Mouse (Mus musculus) T-helper 2 cell (primary cell): ENCODE measurements at regions not wholly inside any gene's neighbourhood (a gene's known extent, or its start where the extent isn't known, plus 50 kb on each side); places are given as distances from the start of the nearest gene placed in this dataset.

Experiments used
- in situ Hi-C: fragments of 300-600 bp; cut with MboI, MseI; formaldehyde crosslinking; loops from one replicate; pipeline ENCODE4 v1.15.1; 2025; ENCODE audit warnings: high pct_unique_total_duplicates

GRCm38 (mm10) chr16:30118876-30119275, 54.7 kb downstream of the Hes1 start:
- in situ Hi-C loops, result no loop called here

DNA sequence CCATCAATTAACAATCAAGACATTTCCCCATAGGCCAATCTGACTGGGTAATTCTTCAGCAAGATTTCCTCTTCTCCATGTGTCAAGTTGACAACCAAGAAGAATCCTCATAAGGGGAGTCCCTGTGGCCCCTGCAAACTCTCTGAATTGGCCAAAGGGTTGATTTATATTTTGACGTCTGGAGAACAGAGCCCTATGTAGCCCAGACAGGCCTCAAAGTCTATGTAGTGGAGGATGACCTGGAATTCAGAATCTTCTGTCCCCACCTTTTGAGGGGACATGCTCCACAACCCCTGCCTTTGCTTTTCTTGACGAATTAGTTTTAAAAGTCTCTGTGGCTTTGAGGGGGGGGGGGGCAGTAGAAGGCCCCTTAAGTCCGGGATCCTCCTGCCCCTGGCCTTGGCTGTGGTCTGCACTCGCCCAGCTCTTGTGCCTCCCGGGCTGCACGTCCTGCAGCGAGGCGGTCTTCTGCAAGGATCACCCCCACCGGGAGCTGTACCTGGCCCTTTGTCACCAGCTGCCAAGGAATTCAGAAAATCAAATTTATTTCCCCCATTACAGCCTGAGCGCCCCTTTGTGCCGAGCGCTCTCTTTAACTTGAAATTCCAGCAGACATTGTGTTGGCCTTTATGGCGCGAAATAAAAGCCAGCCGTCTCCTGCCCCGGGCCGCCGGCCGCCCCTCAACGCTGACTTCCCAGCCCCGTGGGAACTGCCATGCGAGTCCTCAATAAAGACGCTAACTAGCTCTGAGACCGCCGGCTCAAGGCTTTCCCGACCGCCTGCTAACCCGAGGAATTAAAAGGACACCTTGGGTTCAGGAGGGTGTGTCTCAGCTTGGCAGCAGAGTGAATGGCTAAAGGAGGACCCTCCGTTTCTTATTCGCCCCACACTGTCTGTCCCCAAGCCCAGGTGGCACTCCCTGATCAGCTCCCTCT, 56.4 kb downstream of the Hes1 start:
- in situ Hi-C loops, result no loop called here

DNA sequence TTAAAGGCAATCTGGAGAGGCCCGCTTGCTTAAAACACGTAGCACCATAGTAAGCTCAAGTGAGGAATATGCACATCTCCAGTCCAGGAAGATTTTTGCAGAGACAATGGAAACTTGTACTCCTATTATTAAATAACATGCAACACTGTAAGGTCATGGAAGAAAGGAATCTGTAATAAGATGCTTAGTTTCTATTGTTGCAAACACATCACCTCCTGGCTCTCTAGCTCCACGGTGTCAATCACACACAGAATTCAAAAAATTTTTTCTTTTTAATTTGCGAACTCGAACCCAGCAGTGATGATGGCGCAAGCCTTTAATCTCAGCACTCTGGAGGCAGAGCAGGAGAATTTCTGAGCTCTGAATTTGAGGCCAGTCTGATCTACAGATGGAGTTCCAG, 57.4 kb downstream of the Hes1 start:
- in situ Hi-C loops, result no loop called here

DNA sequence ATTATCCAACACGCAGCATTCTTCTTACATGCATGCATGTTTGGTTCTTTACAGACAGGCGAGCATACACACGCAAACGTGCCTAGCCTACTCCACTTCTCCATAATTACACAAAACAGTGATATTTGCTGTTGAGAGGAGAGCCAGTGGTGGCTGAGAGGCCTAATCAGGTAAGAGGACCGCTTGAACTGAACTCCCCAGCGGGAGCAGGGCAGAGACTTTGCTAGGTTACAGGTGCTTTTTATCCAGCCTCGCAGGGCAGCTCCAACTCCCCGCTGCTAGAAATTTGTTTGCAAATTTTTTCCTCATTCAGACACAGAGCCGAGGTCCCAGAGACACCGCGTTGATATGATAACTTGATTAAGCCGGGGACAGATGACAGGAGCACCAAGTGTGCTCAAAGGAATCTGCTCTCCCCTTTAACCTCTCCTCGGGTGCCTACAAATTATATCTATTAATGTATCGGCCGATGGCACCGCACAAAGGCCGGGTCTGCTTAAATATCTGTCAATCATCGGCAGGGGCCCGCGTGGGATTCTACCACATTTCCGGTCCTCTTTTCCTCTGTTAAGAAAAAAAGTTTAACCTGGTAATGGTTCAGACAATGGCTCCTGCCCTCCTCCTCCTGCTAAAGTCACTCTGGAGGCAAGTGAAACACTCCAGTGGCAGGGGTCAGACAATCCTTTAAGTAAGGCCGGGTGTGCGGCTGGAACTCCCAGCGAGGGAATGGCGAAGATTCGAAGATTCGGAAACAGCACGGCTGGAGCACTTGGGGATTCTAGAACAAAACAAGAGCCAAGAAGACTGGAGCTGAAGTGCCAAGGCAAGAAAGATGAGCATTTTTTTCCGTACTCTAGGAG, 58.3 kb downstream of the Hes1 start:
- in situ Hi-C loops, result no loop called here

DNA sequence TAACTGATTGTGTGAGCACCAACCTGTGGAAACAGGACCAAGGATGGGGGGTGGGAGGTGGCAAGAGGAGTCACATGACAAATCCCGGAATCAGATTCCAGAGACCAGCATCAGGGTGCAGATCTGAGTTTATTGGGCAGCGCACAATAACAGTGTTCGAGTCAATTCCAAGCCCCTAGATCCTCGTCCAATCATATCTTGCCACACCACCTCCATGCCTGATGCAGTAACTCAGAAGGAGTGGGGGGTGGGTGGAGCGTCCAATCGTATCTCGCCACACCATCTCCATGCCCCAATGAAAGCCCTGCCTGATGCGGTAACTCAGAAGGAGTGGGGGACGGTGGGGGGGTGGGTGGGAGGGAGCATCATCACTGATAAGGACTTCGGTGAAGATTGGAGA, 62.8 kb downstream of the Hes1 start:
- in situ Hi-C loops, result no loop called here

DNA sequence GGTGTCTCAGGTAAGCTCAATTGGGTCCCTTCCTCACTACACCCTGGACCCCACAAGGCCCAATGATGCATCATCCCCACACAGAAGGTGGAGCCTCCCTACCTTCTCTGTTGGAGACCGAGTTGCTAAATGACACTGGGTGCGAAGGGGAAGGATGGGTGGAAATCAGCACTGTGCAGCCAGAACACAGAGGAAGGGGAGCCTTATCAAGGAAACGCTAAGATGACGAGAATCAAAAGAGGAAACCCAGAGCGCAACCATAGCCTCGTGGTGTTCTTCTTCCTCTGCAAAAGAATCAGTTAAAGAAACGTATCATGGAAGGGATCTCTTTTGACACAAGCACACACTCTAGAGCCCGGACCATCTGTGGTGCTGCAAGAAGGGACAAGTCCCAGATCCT, 64.6 kb downstream of the Hes1 start:
- in situ Hi-C loops, result no loop called here

GRCm38 (mm10) chr16:30129218-30130112, 65.3 kb downstream of the Hes1 start:
- in situ Hi-C loops, result no loop called here

- in situ Hi-C loops, result no loop called here
These were observed 65.9 kb downstream of the Hes1 start for GRCm38 (mm10) chr16:30130113-30130471.

DNA sequence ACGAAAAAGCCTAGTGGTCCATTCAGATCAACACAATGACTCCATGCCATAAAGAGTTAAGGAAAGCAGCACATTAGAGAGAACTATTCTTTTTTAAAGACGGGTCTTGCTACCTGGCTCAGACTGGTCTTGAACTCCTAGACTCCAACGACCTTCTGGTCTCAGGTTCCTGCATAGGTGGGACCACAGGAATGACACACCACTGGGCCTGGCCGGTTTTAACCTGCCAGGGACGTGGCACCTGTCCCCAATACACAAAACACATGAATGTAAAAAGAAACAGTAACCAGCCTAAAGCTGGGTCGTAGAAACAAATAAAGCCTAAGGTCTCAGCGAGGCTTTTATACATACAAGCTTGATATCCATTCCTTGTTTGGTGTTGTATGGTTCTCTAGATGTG, 67.9 kb downstream of the Hes1 start:
- in situ Hi-C loops, result no loop called here

GRCm38 (mm10) chr16:30134642-30135165, 70.5 kb downstream of the Hes1 start:
- in situ Hi-C loops, result no loop called here

GRCm38 (mm10) chr16:30136849-30137248, 72.7 kb downstream of the Hes1 start:
- in situ Hi-C loops, result no loop called here

- in situ Hi-C loops, result no loop called here
These were observed 73.6 kb downstream of the Hes1 start for GRCm38 (mm10) chr16:30137812-30138211.

DNA sequence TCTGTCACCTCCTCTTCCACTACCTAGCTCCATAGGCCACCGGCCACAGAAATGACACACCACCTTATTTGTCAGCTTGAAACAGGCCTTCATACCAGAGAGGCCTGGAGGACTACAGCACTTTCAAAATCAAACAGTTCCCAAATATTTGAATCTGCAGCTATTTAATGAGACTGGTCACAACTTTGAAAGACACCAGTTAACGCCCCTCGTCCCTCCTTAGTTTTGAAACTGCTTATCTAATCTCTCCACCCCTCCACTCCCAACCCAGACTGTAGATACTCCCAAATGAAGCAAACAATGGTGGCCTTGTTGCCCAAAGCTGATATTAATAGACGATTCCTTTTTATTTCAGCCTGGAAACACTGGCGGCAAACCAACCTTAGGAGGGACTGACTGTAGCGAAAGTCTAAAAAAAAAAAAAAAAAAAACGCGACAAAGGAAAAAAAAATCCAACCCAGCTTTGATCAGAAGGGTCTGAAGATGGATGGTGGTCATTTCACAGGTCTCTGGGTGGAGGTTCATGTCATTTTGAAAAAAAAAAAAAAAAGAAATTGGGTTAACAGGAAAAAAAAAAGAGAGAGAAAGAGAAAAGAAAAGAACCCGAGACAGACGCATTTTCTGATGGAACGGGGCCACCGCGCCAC, 80.8 kb downstream of the Hes1 start:
- in situ Hi-C loops, result no loop called here

DNA sequence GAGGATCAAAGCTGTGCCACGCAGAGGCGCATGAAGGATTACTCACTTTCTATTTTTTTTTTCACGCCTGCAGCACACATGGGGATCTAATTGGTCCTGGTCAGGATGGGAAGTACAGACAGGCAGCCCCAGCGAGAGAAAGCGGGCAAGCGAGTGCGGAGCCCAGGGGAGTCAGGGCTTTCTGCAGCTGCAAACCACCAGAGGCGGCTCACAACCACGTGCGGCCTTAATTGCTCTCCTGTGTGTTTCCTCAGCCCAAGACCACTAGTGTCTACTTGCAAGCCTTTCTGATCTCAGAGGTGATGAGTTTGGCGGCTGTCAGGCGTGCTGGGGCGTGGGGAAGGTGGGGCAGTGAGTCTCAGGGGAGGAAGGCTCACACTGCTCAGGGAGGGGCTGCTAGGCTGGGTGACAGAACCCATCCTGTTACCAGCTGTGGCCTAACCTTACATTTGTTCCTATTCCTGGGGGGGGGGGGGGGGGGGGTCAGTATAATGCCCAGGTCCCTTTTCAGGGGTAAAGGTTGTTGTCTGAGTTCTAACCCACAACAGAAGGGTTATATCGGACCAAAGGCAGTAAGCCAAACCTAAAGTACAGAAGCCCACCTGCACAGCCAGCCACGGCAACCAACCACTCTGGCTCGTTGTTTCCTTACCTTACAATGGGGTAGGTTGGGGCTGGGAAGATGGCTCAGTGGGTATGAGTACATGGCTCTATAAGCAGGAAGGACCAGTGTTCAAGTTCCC, 81.5 kb downstream of the Hes1 start:
- in situ Hi-C loops, result no loop called here

DNA sequence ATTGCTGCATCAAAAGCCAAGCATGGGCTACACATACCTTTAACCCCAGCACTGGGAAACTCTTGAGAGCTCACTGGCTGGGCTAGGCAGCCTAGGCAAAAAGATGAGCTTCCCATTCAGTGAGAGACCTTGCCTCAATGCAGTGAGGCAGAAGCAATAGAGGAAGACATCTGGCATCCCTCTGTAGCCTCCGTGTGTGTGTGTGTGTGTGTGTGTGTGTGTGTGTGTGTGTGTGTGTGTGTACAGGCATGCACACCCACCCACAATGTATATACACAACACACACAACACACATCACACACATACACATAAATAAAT, 82.0 kb downstream of the Hes1 start:
- in situ Hi-C loops, result no loop called here

- in situ Hi-C loops, result no loop called here
These were observed 83.1 kb downstream of the Hes1 start for GRCm38 (mm10) chr16:30147296-30147695.

DNA sequence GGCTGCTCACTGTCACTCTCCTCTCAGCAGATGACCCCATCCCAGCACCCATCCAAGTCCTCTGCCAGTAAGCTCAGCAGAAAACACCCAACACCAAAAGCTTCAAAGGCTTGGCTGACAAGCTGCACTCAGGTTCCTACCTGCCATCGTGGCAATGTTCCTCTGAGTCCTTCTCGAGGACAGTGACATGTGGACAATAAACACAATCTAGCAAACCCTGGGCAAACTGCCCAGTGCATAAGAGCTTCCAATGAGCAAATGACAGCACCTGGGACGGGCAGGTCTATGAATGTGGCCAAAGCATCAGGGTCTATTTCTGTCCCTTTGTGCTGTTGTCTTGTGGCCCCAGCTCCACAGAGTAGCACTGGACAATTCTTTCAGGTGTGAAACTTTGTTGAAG, 86.9 kb downstream of the Hes1 start:
- in situ Hi-C loops, result no loop called here

DNA sequence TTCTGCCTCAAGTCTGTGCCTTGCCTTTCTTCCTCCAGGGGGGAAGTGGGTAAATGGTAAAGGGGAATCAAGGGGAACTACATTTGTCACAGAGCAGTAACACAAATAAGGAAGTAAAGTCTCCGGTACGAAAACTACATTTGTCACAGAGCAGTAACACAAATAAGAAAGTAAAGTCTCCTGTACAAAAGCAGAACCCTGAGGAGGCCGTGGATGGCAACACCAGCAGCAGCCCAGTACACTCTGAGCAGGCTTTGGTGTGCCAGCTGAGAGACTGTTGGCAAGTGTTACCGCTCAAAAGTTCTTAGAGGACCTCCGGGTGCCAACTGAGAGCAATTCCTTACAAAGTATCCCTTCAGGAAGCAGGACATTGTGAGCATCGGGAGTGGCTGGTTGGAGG, 90.9 kb downstream of the Hes1 start:
- in situ Hi-C loops, result no loop called here

DNA sequence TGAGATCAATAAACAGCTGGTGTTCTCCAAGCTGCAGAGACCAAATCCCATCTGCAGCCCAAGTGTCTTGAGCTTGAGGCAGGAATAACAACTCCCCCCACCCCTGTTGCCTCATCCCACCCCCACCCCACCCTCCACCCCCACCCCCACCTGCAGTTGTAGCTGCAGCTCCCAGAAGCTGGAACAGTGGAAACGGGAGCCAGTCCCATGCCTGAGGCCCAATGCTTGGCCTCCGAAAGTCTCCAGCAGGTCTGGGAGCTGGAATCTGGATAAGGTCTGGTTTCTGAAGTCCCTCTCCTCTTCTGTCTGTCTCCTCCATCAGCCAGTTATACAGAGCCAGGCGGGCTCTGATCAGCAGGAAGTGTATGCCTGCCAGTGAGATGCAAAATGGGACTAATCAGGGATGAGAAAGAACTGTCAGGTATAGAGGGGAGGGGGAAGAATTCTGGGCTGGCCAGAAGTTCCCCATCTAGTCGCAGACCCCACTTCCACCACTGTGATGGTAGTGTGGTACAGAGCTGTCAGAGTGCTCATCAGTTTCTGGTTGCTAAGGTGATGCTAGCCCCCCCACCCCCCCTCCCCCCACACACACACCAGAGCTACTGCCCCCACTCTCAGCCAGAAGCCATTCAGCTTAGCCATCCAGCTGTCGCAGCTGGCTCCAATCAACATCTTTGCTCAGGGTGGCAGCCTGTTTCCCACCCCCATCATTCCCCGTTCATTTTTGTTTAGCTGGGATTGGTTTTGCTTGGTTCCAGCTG, 91.5 kb downstream of the Hes1 start:
- in situ Hi-C loops, result no loop called here

DNA sequence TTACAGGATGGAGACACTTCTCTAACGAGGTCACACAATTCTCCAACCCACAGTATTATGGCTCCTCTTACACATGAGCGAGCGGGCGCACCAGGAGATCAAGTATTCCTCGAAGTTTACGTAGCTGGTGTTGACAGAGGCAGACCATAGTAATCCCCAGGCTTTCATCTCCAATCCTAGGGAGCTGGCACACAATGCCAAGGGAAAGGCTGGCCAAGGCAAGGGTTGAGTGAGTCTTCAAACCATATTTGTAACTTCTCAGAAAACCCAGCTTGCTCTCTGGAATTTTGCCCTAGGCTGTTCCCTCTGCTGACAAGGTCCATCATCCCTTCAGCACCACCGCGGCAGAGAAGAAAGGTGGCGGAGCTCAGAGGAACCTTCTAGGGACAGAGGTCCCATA, 94.0 kb downstream of the Hes1 start:
- in situ Hi-C loops, result no loop called here
